Mouse (Mus musculus) kidney, adult 2 months (tissue): ENCODE data around the gene Nfe2l2.

Experiments
- CTCF ChIP-seq: fragments of 200-500 bp; conservative IDR thresholded peaks from 2 replicates; pipeline ENCODE4 v1.5.1; 2011; ENCODE audit warnings: low read depth, mild to moderate bottlenecking, control low read depth, low read length, moderate library complexity, mixed read lengths; ENCODE audit not compliant: insufficient read depth, insufficient read length
- POLR2A ChIP-seq: fragments of 200-500 bp; IDR thresholded peaks from one replicate; pipeline ENCODE4 v1.6.1; 2011; ENCODE audit warnings: low read depth, low read length, control low read depth

- TF ChIP-seq CTCF = no peak
- no peak for TF ChIP-seq POLR2A
These were observed 19.9 kb downstream of the Nfe2l2 start for GRCm38 (mm10) chr2:75684526-75684925.
